Mouse (Mus musculus): ENCODE data around the gene Pianp. TPM values are rescaled to one million over a fixed set of nuclear protein-coding genes. Genes with fewer than 3 reads are reported as not detected.

Gene Pianp
- 7.8 and 10.2 TPM in 2 replicates for polyA plus RNA-seq (2015; fragmentation: Nextera tagmentation; extraction: Ambion mirVana)

GRCm38 (mm10) chr6:124996551-124997501 is at the start of gene Pianp:
Gene Pianp (plus strand): TSS chr6:124996694.

GRCm38 (mm10) chr6:124965088-124965719 is 31.3 kb upstream of the Pianp start, which contains the start of gene Cops7a:
Gene Cops7a (minus strand): TSS chr6:124965538.

GRCm38 (mm10) chr6:125009129-125009180 is 12.5 kb downstream of the Pianp start, which contains the start of gene Zfp384:
Gene Zfp384 (plus strand): TSS chr6:125009145.

GRCm38 (mm10) chr6:125039533-125040153 is 43.1 kb downstream of the Pianp start, which contains the start of gene Ing4:
Gene Ing4 (plus strand): TSS chr6:125039760.

GRCm38 (mm10) chr6:125049678-125050077 is 53.2 kb downstream of the Pianp start, which contains the start of gene Acrbp:
Gene Acrbp (plus strand): TSS chr6:125049689.

Other genes with a start within 250 kb of the Pianp start
- gene Gm45234, start 240.7 kb upstream of the Pianp start, polyA plus RNA-seq (2015; fragmentation: Nextera tagmentation; extraction: Ambion mirVana) = not detected in 2 replicates
- gene Atn1, start 240.2 kb upstream of the Pianp start, polyA plus RNA-seq (2015; fragmentation: Nextera tagmentation; extraction: Ambion mirVana) = 8.4 and 9.3 TPM in 2 replicates
- 5.9 and 6.2 TPM in 2 replicates for gene Eno2, start 227.0 kb upstream of the Pianp start, polyA plus RNA-seq (2015; fragmentation: Nextera tagmentation; extraction: Ambion mirVana)
- 0.23 TPM in 1 of 2 replicates, not detected in the other for gene Lrrc23, start 217.0 kb upstream of the Pianp start, polyA plus RNA-seq (2015; fragmentation: Nextera tagmentation; extraction: Ambion mirVana)
- gene Spsb2, start 188.0 kb upstream of the Pianp start, polyA plus RNA-seq (2015; fragmentation: Nextera tagmentation; extraction: Ambion mirVana) = 11.7 and 16.0 TPM in 2 replicates
- 393 and 456 TPM in 2 replicates for gene Tpi1, start 182.4 kb upstream of the Pianp start, polyA plus RNA-seq (2015; fragmentation: Nextera tagmentation; extraction: Ambion mirVana)
- 71.7 and 72.1 TPM in 2 replicates for gene Usp5, start 167.2 kb upstream of the Pianp start, polyA plus RNA-seq (2015; fragmentation: Nextera tagmentation; extraction: Ambion mirVana)
- gene Cdca3, start 167.1 kb upstream of the Pianp start, polyA plus RNA-seq (2015; fragmentation: Nextera tagmentation; extraction: Ambion mirVana) = 32.7 and 43.3 TPM in 2 replicates
- gene Gnb3, start 156.4 kb upstream of the Pianp start, polyA plus RNA-seq (2015; fragmentation: Nextera tagmentation; extraction: Ambion mirVana) = 0.20 TPM in 1 of 2 replicates, not detected in the other
- 16.1 and 16.6 TPM in 2 replicates for gene P3h3, start 138.9 kb upstream of the Pianp start, polyA plus RNA-seq (2015; fragmentation: Nextera tagmentation; extraction: Ambion mirVana)
- 0.66 and 0.69 TPM in 2 replicates for gene Gpr162, start 132.7 kb upstream of the Pianp start, polyA plus RNA-seq (2015; fragmentation: Nextera tagmentation; extraction: Ambion mirVana)
- gene Cd4, start 108.5 kb upstream of the Pianp start, polyA plus RNA-seq (2015; fragmentation: Nextera tagmentation; extraction: Ambion mirVana) = 0.10 and 0.42 TPM in 2 replicates
- gene Lag3, start 85.0 kb upstream of the Pianp start, polyA plus RNA-seq (2015; fragmentation: Nextera tagmentation; extraction: Ambion mirVana) = 0.55 and 0.60 TPM in 2 replicates
- gene Ptms, start 76.6 kb upstream of the Pianp start, polyA plus RNA-seq (2015; fragmentation: Nextera tagmentation; extraction: Ambion mirVana) = 340 and 360 TPM in 2 replicates
- gene Mlf2, start 65.3 kb upstream of the Pianp start, polyA plus RNA-seq (2015; fragmentation: Nextera tagmentation; extraction: Ambion mirVana) = 285 and 313 TPM in 2 replicates
- gene Cops7a, start 31.2 kb upstream of the Pianp start, polyA plus RNA-seq (2015; fragmentation: Nextera tagmentation; extraction: Ambion mirVana) = 106 and 122 TPM in 2 replicates
- 6.0 and 6.6 TPM in 2 replicates for gene Zfp384, start 12.5 kb downstream of the Pianp start, polyA plus RNA-seq (2015; fragmentation: Nextera tagmentation; extraction: Ambion mirVana)
- 59.9 and 71.5 TPM in 2 replicates for gene Ing4, start 43.1 kb downstream of the Pianp start, polyA plus RNA-seq (2015; fragmentation: Nextera tagmentation; extraction: Ambion mirVana)
- gene Acrbp, start 53.0 kb downstream of the Pianp start, polyA plus RNA-seq (2015; fragmentation: Nextera tagmentation; extraction: Ambion mirVana) = 2.3 and 3.2 TPM in 2 replicates
- 2.4 and 3.2 TPM in 2 replicates for gene Lpar5, start 71.2 kb downstream of the Pianp start, polyA plus RNA-seq (2015; fragmentation: Nextera tagmentation; extraction: Ambion mirVana)
- gene Chd4, start 99.3 kb downstream of the Pianp start, polyA plus RNA-seq (2015; fragmentation: Nextera tagmentation; extraction: Ambion mirVana) = 31.8 and 32.9 TPM in 2 replicates
- 31.6 and 32.2 TPM in 2 replicates for gene Nop2, start 135.2 kb downstream of the Pianp start, polyA plus RNA-seq (2015; fragmentation: Nextera tagmentation; extraction: Ambion mirVana)
- gene Iffo1, start 148.5 kb downstream of the Pianp start, polyA plus RNA-seq (2015; fragmentation: Nextera tagmentation; extraction: Ambion mirVana) = 6.4 and 7.9 TPM in 2 replicates
- 1,713 and 1,923 TPM in 2 replicates for gene Gapdh, start 169.8 kb downstream of the Pianp start, polyA plus RNA-seq (2015; fragmentation: Nextera tagmentation; extraction: Ambion mirVana)
- gene Ncapd2, start 195.0 kb downstream of the Pianp start, polyA plus RNA-seq (2015; fragmentation: Nextera tagmentation; extraction: Ambion mirVana) = 13.4 and 20.9 TPM in 2 replicates
- 189 and 192 TPM in 2 replicates for gene Mrpl51, start 195.1 kb downstream of the Pianp start, polyA plus RNA-seq (2015; fragmentation: Nextera tagmentation; extraction: Ambion mirVana)
- gene Vamp1, start 218.9 kb downstream of the Pianp start, polyA plus RNA-seq (2015; fragmentation: Nextera tagmentation; extraction: Ambion mirVana) = 2.8 and 3.3 TPM in 2 replicates
- gene Tapbpl, start 235.2 kb downstream of the Pianp start, polyA plus RNA-seq (2015; fragmentation: Nextera tagmentation; extraction: Ambion mirVana) = 8.8 and 9.1 TPM in 2 replicates
- gene Cd27, start 240.3 kb downstream of the Pianp start, polyA plus RNA-seq (2015; fragmentation: Nextera tagmentation; extraction: Ambion mirVana) = 1.2 and 1.3 TPM in 2 replicates